Mouse (Mus musculus): ENCODE results near the gene Vmac. TPM values are rescaled to one million over a fixed set of nuclear protein-coding genes. Genes with fewer than 3 reads are reported as not detected.

The Vmac gene
- polyA plus RNA-seq, 1 experiment from 2014 or later, result 13.4 TPM

- 22% methylated on average over 22 of the region's 22 CpGs for WGBS
These were observed 1.7 kb downstream of the Vmac start for GRCm38 (mm10) chr17:56715914-56716654.

GRCm38 (mm10) chr17:56715360-56715759 lies 2.5 kb downstream of the Vmac start:
- Histone ChIP-seq H3K4me2 (replicated peaks; ENCODE audit: low read depth) (no peak overlapping the region), H3K27ac (ENCODE audit: low read depth, low read length) (no peak overlapping the region), H3K27me3 (replicated peaks; ENCODE audit: control insufficient read depth, insufficient read depth, low read length) (no peaks in the 10 kb centered on the region), H3K4me1 (replicated peaks; ENCODE audit: control insufficient read depth, insufficient read depth, low read length) (0 out of 2 replicates have a peak, but pooled peaks cover 4% of the 10 kb centered on the region), H3K9me3 (ENCODE audit: control insufficient read depth) (no peaks in the 10 kb centered on the region), H3K36me3 (ENCODE audit: control insufficient read depth, insufficient read depth) (peaks cover 27% of the 10 kb centered on the region), H3K9ac (ENCODE audit: low read depth, low read length) (no peak overlapping the region), H3K4me3 (ENCODE audit: low read depth, low read length) (no peak overlapping the region)
- WGBS, result 68% methylated on average over 11 of the region's 11 CpGs
- ATAC-seq, result no peak
- no peak for TF ChIP-seq CTCF (IDR thresholded peaks at IDR 0.05; ENCODE audit: low read depth)

More at GRCm38 (mm10) chr17:56715914-56716654, 1.7 kb downstream of the Vmac start:
- peak overlapping the region; percentile 57; the same call in 1 of the 2 replicates for H3K27ac ChIP-seq (ENCODE audit: low read depth, low read length)
- H3K27me3 ChIP-seq (replicated peaks; ENCODE audit: control insufficient read depth, insufficient read depth, low read length), result no peaks in the 10 kb centered on the region
- no peak for TF ChIP-seq CTCF (IDR thresholded peaks at IDR 0.05; ENCODE audit: low read depth)
- H3K4me1 ChIP-seq (replicated peaks; ENCODE audit: control insufficient read depth, insufficient read depth, low read length), result 0 out of 2 replicates have a peak, but pooled peaks cover 4% of the 10 kb centered on the region
- peak overlapping the region; percentile 65 for H3K9ac ChIP-seq (ENCODE audit: low read depth, low read length)
- H3K36me3 ChIP-seq (ENCODE audit: control insufficient read depth, insufficient read depth), result peaks cover 23% of the 10 kb centered on the region
- no peak for ATAC-seq
- H3K4me3 ChIP-seq (ENCODE audit: low read depth, low read length), result peak overlapping the region; percentile 89
- H3K9me3 ChIP-seq (ENCODE audit: control insufficient read depth), result no peaks in the 10 kb centered on the region
- H3K4me2 ChIP-seq (replicated peaks; ENCODE audit: low read depth), result peak overlapping the region; percentile 72

- no peak for ATAC-seq
- no peak overlapping the region for H3K27ac ChIP-seq (ENCODE audit: low read depth, low read length)
- no peaks in the 10 kb centered on the region for H3K4me1 ChIP-seq (replicated peaks; ENCODE audit: control insufficient read depth, insufficient read depth, low read length)
- no peak overlapping the region for H3K4me2 ChIP-seq (replicated peaks; ENCODE audit: low read depth)
- peaks cover 83% of the 10 kb centered on the region for H3K36me3 ChIP-seq (ENCODE audit: control insufficient read depth, insufficient read depth)
- H3K27me3 ChIP-seq (replicated peaks; ENCODE audit: control insufficient read depth, insufficient read depth, low read length), result no peaks in the 10 kb centered on the region
- TF ChIP-seq CTCF (IDR thresholded peaks at IDR 0.05; ENCODE audit: low read depth), result no peak
- no peak overlapping the region for H3K4me3 ChIP-seq (ENCODE audit: low read depth, low read length)
- H3K9ac ChIP-seq (ENCODE audit: low read depth, low read length), result no peak overlapping the region
- H3K9me3 ChIP-seq (ENCODE audit: control insufficient read depth), result no peaks in the 10 kb centered on the region
- 86% methylated on average over 3 of the region's 3 CpGs for WGBS
These were observed 8.1 kb downstream of the Vmac start for GRCm38 (mm10) chr17:56709708-56710107.

GRCm38 (mm10) chr17:56708692-56709091 lies 9.1 kb downstream of the Vmac start:
- no peak overlapping the region for H3K9ac ChIP-seq (ENCODE audit: low read depth, low read length)

GRCm38 (mm10) chr17:56706515-56706914 lies 11.3 kb downstream of the Vmac start:
- Histone ChIP-seq H3K9me3 (ENCODE audit: control insufficient read depth) (no peaks in the 10 kb centered on the region), H3K9ac (ENCODE audit: low read depth, low read length) (no peak overlapping the region), H3K27me3 (replicated peaks; ENCODE audit: control insufficient read depth, insufficient read depth, low read length) (no peaks in the 10 kb centered on the region), H3K36me3 (ENCODE audit: control insufficient read depth, insufficient read depth) (peaks cover 94% of the 10 kb centered on the region), H3K4me1 (replicated peaks; ENCODE audit: control insufficient read depth, insufficient read depth, low read length) (no peaks in the 10 kb centered on the region), H3K4me3 (ENCODE audit: low read depth, low read length) (no peak overlapping the region), H3K4me2 (replicated peaks; ENCODE audit: low read depth) (no peak overlapping the region), H3K27ac (ENCODE audit: low read depth, low read length) (no peak overlapping the region)
- no peak for TF ChIP-seq CTCF (IDR thresholded peaks at IDR 0.05; ENCODE audit: low read depth)
- 94% methylated on average over 1 of the region's 1 CpGs for WGBS
- ATAC-seq, result no peak

More at GRCm38 (mm10) chr17:56708692-56709091, 9.1 kb downstream of the Vmac start:
- no peaks in the 10 kb centered on the region for H3K4me1 ChIP-seq (replicated peaks; ENCODE audit: control insufficient read depth, insufficient read depth, low read length)
- no peaks in the 10 kb centered on the region for H3K9me3 ChIP-seq (ENCODE audit: control insufficient read depth)
- H3K27ac ChIP-seq (ENCODE audit: low read depth, low read length), result no peak overlapping the region
- ATAC-seq, result no peak
- H3K4me2 ChIP-seq (replicated peaks; ENCODE audit: low read depth), result no peak overlapping the region
- H3K4me3 ChIP-seq (ENCODE audit: low read depth, low read length), result no peak overlapping the region
- TF ChIP-seq CTCF (IDR thresholded peaks at IDR 0.05; ENCODE audit: low read depth), result no peak
- 85% methylated on average over 4 of the region's 4 CpGs for WGBS
- no peaks in the 10 kb centered on the region for H3K27me3 ChIP-seq (replicated peaks; ENCODE audit: control insufficient read depth, insufficient read depth, low read length)
- peaks cover 90% of the 10 kb centered on the region for H3K36me3 ChIP-seq (ENCODE audit: control insufficient read depth, insufficient read depth)

- Histone ChIP-seq H3K4me2 (replicated peaks; ENCODE audit: low read depth) (no peak overlapping the region), H3K9ac (ENCODE audit: low read depth, low read length) (no peak overlapping the region), H3K4me1 (replicated peaks; ENCODE audit: control insufficient read depth, insufficient read depth, low read length) (no peaks in the 10 kb centered on the region), H3K27ac (ENCODE audit: low read depth, low read length) (no peak overlapping the region), H3K4me3 (ENCODE audit: low read depth, low read length) (no peak overlapping the region), H3K36me3 (ENCODE audit: control insufficient read depth, insufficient read depth) (peaks cover 94% of the 10 kb centered on the region), H3K27me3 (replicated peaks; ENCODE audit: control insufficient read depth, insufficient read depth, low read length) (no peaks in the 10 kb centered on the region), H3K9me3 (ENCODE audit: control insufficient read depth) (no peaks in the 10 kb centered on the region)
- no peak for ATAC-seq
- TF ChIP-seq CTCF (IDR thresholded peaks at IDR 0.05; ENCODE audit: low read depth), result no peak
- WGBS, result 83% methylated on average over 4 of the region's 4 CpGs
These were observed 14.8 kb downstream of the Vmac start for GRCm38 (mm10) chr17:56703038-56703437.
